Mouse (Mus musculus) cerebellum, adult 18-20 months (tissue): ENCODE results near the gene Dvl2.
A peak's percentile ranks its signal among the peaks of the same experiment; 100 is the strongest.
"Not testable (repeated sequence)": the region's sequence is repeated elsewhere in the genome, so short reads cannot be mapped to it uniquely, and the experiment has no call there.

Source experiments
- DNase-seq, 2 experiments: peaks; one replicate each; pipeline ENCODE4 v3.0.0; 2021

The Dvl2 gene

DNA sequence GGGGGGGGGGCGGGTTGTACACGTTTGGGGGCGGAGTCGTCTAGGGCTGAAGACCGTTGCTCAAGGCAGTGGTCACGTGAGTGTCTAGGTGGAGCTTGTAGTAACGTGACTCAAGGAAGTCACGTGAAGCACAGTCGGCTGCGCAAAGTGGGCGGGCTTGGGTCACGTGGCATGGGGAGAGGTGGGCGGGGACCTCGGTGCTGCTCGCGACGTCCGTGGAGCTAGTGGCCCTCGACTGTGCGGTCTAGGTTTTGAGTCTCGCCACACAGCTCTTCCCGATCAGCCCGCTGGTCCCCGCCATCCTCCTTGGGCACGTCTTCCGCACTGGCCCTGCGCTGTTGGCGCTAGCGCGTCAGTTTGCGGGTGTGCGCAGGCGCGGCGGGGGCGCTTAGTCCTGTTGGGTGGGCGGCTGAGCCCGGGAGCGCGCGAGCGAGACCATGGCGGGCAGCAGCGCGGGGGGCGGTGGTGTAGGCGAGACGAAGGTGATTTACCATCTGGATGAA is at the start of gene Dvl2:
TSS of gene Dvl2 (plus strand) at position 200 of the 503 bp plus-strand sequence.
- peak; percentile 85 to 92 for DNase-seq

DNA sequence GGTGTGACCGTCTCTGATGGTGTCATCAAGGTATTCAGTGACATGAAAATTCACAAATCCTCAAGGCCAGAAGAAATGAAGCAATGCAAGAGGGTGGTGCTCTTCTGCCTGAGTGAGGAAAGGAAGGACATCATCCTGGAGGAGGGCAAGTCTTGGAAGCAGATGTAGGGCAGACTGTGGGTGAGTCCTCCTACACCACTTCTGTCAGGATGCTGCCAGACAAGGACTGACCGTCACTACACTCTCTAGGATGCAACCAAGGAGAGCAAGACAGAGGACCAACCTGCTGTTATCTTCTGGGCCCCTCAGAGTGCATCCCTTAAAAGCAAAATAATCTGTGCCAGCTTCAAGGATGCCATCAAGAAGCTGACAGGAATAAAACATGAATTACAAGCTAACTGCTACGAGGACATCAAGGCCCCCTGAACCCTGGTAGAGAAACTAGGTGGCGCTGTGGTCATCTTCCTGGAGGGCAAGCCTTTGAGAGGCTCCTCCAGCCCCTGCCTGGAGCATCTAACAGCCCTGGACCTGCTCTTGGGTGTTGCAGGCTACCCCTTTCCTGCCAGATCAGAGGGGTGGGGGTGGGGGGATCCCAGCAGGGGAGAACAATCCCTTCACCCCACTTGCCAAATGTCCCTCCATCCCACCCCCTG is 49.5 kb upstream of the Dvl2 start:
- no peak for DNase-seq

DNA sequence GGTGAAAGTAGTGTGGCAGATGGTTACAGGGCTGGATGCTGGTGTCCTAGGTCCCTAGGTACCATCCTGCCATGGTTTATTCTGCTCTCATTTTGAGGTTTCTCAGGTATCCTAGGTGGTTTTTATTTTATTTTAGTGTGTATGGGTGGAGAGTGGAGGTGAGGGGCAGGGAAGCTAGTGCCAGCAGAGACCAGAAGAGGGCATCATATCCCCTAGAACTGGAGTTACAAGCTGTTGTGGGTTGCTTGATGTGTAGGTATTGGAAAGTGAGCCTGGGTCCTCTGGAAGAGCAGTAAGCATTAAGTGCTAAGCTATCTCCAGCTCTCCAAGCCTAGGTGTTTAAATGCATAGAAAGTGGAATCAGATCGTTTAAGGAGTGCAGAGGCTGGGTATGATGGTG is 48.1 kb upstream of the Dvl2 start:
- DNase-seq: no peak

DNA sequence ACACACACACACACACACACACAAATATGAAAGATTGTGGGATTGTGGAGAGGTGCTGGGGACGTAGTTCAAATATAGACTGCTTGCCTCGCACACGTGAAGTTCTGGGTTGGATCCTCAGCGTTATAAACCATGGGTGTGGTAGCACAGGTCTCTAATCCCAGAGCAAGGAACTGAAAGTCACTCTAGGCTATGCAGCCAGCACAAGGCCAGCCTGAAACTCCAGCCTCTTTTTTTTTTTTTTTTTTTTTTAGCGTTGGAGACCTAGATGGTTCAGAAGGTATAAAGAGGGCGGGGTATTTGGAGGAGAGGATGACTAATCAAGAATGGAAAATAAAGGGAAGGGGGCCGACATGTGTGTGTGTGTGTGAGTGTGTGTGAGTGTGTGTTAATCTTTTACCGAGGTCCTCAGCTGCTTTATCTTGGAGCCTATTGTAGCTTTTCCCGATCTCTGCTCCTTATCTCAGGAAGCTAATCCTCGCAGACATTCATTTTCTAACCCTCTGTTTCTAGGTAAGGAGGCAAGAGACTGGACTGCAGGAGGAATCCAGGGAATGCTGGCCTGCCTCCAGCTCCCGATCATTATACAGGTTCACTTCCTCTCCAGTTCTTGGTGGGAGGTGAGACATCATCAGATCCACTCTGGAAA is 47.0 kb upstream of the Dvl2 start:
- no peak for DNase-seq

DNA sequence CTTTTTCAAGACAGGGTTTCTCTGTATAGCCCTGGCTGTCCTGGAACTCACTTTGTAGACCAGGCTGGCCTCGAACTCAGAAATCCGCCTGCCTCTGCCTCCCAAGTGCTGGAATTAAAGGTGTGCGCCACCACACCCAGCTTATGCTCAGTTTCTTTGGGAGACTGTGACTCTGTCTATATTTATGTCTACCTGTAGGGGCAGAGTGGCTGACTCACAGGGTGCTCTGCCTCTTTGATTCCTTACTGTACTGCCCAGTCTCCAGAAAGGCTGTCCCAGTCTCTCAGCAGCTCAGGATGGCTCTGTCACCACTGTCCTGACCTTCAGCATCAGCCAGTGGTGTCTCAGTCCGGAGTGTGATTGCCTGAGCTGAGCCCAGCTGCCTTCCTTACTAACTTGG is 44.8 kb upstream of the Dvl2 start:
- not testable (repeated sequence) for DNase-seq

DNA sequence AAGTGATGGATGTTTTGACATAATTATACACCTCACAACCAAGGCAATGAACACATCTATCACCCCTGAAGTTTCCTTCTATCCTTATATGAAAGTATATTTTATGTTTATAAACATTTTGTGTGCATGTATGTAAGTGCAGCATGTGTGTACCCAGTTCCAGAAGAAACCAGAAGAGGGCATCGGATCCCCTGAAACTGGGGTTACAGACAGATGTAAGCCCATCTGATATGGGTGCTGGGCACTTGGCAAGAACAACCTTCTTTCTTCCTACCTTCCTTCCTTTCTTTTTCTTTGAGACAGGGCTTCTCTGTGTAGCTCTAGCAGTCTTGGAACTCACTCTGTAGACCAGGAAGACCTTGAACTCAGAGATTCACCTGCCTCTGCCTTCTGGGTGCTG is 44.2 kb upstream of the Dvl2 start:
- no peak for DNase-seq

DNA sequence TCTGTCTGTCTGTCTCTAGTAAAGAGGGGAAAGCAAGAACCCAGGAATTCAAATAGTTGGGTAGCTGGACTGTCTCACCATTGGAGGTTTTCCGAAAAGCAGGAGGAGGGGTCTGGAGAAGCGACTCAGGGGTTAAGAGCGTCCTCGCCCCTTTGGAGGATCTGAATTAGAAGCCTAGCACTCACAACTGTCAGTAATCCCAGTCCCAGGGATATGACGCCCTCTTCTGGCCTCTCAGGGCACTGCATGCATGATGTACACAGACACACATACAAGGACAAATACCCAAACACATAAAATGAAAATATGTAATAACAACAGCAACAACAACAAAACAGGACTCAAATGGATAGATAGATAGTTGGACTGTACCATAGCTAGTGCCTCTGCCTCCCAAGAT is 39.8 kb upstream of the Dvl2 start:
- DNase-seq: no peak

DNA sequence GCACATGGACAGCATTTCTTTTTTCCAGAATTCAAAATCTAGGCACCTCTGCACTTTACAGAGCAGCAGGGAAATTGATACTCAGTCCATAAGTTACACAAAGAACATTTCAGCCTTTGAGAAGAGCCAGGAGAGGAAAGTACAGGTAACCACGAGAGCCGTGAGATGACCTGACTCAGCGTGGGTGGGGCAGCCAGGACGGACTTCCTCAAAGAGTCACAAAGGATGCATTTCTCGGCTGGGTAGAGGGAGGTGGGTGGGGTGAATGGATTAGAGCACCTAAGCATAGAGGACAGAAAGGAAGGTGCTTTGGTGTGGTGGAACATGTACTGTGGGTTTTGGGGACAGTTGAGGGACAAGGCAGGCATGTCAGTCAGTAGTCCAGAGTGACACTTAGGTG is 38.6 kb upstream of the Dvl2 start:
- no peak for DNase-seq

DNA sequence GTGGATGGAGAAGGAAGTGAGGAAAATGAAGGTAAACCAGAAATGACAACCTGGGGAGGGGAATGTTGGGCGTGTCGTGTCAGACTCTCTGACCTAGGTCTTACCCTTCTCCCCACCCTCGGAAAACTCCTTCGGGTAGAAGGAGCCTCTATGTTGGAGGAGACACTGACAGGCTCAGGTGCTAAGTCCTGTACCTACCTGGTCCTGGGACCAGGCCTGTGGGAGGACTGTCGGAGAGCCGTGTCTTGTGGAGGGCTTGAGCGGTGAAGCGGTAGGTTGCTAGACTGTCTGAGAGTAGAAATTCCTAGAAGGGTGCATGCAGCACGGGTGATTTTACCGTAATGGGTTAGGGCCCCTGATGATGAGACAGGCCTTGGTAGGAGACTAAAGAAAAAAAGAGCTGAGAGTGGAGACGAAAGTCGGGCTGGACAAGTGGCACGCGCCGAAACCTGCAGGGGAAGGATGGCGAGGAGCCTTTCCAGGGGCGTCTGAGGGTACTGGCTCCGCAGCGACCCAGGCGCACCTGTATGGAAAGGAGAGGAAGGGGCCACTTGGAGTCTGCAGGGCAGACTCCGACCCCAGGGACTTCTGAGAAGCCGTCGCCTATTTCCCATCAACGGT is 35.6 kb upstream of the Dvl2 start, which contains the start of gene Cldn7:
TSS of gene Cldn7 (plus strand) at position 130 of the 621 bp plus-strand sequence.
- DNase-seq: no peak

DNA sequence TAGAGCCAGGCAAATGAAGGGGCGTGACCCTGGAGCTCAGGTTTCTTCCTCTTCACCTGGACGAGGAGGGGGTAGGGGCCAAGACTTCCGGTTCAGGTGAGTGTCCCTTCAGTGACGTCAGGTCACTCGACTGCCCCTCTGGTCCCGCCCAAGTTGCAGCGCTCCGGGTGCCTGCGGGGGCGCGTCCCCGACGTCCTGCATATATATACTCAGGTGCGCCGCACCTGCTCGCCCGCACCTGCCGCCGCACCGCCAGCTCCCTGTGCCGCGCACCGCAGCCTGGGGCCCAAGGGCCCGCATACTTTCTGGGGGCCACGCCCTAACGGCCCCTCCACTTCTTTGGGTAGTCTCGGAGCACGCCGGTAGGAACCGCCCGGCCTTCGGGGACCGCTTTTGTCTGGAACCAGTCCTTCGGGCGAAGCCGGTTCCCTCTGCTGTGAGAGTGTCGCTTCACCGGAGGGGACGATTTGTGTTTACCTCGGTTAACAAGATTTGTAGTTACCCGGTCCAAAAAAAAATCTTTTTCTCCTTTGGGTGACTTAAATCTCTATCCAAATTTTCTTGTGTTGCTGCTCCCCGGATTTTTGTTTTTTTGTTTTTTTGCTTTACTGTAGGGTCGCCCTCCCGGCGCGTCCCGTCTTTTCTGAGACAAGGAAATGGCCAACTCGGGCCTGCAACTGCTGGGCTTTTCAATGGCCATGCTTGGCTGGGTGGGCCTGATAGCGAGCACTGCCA is 35.0 kb upstream of the Dvl2 start:
- DNase-seq: no peak

DNA sequence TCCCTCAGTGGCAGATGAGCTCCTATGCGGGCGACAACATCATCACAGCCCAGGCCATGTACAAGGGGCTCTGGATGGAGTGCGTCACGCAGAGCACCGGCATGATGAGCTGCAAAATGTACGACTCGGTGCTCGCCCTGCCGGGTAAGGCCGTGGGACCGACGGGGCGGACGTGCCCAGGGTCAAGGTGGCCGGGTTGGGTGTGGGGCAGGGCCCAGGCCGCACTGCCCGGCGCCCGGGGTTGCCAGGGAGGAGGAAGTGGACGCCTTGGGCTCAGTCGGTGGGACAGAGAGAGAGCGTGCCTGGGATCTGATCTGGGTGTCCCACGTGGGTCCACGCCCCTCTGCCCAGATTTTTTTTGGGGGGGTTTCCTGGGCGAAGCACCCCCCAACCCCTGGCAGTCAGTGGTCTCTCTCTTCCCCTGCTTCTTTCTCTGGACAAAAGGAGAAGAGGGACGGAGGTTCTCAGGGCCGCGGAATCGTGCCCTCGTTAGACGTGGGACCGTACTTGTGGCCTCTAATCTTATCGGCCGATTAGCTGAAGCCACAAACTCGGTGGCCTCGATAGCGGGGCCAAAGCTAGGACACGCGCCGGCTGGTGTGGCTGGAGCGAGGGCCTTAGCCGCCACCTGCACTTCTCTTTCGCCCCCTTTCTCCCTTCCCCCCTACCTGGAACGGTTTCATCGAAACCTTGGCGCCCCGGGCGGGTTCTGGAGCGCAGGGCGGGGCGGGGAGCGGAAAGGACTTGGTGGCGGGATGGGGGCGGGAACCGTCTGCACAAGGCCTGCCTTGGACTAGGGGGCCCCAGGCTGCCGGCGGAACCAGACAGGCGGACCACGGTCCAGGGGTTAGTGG is 34.2 kb upstream of the Dvl2 start:
- DNase-seq: no peak

DNA sequence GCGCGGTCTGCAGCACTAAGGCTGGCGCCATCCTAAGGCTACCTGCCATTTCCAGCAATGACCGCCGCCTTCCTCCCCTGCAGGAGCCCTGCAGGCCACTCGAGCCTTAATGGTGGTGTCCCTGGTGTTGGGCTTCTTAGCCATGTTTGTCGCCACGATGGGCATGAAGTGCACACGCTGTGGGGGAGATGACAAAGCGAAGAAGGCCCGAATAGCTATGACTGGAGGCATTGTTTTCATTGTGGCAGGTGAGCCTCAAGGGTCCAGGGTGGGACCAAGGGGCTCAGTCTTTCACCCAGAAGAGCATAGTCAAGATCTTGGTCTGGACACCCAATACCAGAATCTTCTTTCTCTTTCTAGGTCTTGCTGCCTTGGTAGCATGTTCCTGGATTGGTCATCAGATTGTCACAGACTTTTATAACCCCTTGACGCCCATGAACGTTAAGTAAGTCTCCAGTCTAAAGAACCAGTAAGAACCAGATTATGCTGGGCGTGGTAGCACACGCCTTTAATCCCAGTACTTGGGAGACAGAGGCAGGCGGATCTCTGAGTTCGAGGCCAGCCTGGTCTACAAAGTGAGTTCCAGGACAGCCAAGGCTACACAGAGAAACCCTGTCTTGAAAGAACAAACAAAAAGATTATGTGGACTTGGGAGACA is 33.4 kb upstream of the Dvl2 start:
- no peak for DNase-seq

DNA sequence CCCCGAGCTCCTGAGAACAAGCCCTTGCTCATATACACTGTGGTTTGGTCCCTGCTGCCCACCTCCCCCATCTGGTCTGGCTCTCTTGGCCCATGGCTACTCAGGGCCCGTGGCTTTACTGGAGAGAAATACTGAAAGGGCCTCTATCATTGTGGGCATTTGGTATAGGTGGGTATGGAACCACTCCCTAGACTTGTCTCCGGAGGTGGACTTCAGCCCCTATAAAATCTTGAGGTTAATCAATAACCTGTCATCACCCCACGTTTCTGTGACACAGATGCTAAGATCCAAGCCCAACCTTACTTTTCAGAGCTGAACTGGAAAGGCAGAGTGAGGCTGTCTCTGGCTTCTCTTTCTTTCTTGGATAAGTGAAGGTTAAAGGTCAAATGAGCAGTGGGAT is 31.6 kb upstream of the Dvl2 start:
- DNase-seq: no peak

DNA sequence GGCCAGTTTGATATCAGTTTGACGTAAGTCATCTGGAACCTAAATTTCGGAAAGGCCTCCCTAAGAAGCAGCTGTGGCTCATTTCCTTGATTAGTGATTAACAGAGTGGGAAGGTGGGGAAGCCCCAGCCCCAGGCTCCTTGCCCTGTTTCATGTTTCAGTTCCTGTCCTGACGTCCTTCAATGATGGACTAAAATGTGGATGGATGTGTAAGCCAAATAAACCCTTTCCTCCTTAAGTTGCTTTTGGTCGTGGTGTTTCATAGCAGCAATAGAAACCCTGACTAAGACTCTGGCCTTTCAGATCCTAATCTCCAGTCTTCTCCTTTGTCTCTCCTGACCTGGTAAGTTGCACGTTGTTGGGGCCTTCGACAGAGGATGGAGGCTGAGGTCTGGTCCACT is 30.2 kb upstream of the Dvl2 start:
- no peak for DNase-seq

DNA sequence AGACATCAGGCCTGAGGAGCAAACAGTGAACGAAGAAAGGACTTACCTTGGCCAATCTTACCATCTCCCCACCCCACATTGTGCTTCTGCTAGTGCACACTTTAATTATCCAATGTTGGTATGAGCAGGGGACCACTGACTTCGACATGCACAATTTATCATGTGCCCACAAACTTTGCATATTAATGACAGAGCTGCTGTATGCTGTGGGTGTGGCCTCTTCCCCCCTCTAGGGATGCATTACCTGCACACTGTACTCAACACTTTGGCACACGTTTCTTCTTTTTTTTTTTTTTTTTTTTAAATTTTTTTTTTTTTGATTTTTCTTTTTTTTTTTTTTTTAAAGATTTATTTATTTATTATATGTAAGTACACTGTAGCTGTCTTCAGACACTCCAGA is 29.6 kb upstream of the Dvl2 start:
- DNase-seq: no peak

DNA sequence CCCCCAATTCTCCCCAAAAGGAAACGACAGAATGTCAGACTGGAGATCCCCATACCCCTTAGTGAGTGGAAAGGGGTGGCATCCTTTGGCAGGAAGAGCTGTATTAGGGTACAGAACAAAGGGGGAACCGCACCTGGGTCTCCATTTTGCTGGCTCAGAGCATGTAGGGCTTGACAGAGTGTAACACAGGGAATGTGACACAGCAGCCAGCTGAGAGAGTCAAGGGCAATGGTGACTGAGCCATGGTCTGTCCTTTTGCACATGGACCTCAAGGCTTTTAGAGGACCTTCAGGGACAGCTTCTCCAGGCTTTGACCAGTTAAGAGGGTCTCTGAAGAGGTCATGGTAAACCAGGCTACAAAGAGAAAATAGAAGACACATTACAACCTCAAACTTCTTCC is 25.5 kb upstream of the Dvl2 start:
- no peak for DNase-seq

DNA sequence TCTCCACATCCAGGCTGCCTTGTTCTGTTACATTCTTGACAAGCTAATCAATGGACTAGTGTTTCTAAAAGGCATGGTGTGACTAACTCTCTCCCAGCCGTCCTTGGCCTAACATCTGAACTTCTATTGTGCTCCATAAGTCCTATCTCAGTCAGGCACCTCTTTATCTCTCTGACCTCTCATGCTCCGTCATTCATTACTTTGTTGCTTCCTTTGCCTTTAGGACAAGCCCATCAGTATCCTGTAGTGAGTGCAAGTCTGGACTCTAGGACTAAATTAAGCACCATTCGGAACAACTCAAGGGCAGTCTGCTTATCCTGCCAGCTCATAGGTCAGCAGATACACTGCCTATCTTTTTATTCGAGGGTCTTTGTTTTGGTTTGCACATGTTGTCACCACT is 24.1 kb upstream of the Dvl2 start:
- DNase-seq: no peak

DNA sequence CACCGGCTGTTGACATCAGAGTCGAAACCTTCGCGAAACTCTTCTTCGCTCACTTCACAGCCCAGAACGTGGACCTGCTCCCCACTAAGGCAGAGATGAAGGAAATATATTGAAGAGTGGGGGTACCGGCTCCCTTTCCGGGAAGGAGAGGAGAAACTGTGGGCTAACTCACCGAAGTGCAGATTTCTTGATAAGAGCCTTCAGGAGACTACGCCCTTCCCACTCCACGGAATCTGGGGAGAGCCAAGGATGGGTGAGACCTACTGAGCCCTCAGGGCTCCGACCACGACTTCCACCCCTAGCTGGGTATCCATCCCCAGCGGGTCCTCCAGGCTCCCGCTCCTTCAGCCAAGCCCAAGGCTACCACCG is 20.6 kb upstream of the Dvl2 start:
- DNase-seq: no peak

DNA sequence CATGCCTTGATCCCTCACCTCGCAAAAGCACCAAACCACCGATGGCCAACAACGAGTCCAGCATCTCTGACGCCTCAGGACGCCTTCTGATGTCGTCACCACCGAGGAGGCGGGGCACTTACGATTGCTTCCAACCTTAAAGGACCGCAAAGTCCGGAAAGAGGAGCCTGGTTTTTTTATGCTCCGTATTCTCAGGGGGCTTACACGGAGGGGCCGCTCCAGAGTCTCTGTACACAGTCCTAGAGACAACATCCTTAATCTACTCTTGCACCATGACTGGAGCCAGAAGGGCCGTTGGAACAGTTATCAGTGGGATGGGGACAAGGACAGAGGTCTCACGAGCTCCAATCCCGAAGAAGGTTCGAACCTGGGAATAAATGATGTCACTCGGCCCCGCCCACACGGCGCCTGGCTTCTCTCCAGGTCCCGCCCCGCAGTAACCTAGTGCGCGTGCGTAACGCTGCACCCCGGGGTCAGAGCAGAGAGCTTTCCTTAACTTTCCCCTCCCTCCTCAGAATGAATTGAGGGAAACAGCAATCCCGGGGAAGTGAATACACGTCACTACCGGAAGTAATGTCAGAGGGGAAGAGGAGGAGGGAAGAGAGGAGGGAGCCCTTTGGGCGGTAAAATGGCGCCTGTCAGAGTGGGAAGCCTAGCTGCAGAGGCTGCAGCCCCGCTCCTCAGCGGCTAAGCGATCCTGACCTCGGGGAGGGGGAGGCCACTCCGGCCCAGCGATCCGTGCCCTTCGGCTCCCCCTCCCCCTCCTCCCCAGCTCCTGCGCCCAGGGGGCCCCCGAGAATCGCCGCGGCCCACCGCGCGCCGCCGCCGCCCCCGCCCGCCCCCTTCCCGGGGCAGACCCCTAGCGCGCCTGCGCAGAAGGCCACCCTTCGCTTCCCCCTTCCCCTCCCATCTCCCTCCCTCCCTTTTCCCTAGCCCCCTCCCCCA is 19.9 kb upstream of the Dvl2 start:
- peak; percentile 93 to 99 for DNase-seq

DNA sequence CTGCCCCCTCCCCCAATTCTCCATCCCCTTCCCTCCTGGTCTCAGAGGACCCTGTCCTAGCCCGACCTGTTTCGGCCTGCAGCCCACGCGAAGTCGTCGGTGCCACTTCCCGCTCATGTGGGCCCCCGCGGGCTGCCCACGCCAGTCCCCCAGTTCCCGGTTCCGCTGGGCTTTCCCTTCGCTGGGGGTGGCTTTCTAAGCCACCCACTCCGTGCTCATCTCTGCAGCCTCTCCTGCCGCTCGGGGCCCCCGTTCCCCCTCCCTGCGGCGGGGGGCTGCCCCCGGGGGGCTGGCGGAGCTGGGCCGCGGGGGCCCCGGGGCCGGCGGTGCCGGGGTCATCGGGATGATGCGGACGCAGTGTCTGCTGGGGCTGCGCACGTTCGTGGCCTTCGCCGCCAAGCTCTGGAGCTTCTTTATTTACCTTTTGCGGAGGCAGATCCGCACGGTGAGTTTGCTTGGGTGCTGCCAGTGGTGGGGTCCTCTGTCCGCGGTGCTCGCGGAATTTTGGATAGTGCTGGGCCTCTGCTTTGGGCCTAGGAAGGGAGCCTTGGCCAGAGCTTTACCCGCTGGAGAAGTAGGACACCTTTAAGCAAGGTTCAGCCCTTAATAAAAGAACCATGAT is 19.1 kb upstream of the Dvl2 start, which contains the start of gene Ctdnep1:
TSS of gene Ctdnep1 (plus strand) at position 16 of the 622 bp plus-strand sequence.
- peak; percentile 27 to 42 for DNase-seq
